Mouse (Mus musculus) urinary bladder, postnatal 10 days (tissue): ENCODE results near the gene Acot4.
"Not testable (repeated sequence)": the region's sequence is repeated elsewhere in the genome, so short reads cannot be mapped to it uniquely, and the experiment has no call there.

ENCODE experiments used
- DNase-seq: peaks from one replicate; pipeline ENCODE4 v3.0.0; 2022; ENCODE audit warnings: low spot score

Acot4 gene

DNA sequence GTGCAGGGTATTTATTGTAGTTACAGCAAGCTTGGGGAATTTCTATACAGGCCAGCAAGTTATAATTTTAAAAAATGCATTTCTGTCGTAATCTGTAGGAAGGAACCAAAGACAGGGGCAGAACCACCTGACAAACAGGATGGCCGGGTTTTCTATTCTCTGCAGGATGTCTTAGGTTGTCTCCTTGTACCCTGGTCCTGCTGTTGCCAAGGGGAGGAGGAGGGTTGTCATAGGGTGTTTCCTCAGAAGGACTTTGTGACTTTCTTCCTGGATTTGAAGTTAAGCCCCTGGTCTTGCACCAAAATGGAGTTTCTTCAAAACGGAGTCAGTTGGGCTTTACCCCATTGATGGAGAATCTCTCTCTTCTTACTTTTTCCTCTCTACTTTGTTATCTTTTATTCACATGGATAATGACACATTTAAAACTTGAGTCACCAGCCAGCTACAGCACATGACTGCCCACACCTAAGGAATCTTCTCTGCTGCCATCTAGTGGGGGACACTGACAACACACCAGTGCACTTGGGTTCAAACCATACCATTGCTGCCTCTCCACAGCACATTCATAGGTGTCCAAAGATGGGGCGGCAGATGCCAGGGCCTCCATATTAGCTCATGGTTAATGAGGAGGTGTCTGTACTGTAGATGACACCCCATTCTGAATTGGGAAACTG, 7.4 kb upstream of the Acot4 start:
- DNase-seq, result peak; percentile 27

GRCm38 (mm10) chr12:84032854-84033253, 5.3 kb upstream of the Acot4 start:
- no peak for DNase-seq

- not testable (repeated sequence) for DNase-seq
Observed at GRCm38 (mm10) chr12:84033302-84033701, 4.9 kb upstream of the Acot4 start.

DNA sequence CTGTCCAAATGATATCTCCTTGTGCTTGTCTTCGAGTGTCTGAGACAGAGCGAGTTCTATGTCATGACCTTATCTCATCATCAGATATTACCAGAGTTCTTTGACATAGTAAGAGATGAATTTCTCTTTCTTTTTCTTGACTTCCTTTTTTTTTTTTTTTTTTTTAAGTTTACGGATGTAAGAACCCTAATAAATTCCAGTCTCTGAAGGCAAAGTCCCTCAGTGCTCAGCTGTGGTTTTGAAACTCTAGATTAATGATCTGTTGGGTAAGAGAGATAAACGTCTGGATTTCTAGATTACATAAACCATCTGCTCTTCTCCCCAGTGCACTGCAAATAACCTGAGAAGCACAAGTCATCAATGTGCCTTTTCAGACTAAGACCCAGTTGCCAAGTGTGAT, 4.1 kb upstream of the Acot4 start:
- DNase-seq, result no peak

DNA sequence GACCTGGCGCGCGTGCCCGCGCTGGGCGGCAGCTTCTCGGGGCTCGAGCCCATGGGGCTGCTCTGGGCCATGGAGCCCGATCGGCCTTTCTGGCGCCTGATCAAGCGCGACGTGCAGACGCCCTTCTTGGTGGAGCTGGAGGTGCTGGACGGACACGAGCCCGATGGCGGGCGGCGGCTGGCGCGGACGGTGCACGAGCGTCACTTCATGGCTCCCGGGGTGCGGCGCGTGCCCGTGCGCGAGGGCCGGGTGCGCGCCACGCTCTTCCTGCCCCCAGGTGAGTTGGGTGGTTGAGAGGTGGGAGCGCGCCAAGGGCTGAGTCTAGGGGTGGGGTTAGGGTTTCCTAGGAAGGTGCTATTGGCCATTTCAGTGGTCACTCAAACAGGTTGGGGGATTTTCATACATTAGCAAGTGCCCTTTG, 522 bp downstream of the Acot4 start, which contains the start of gene Gm49366:
Gene Gm49366, plus strand, starts transcription at position 245 of the 421 bp plus-strand sequence.
- DNase-seq, result not testable (repeated sequence)

- no peak for DNase-seq
Observed at GRCm38 (mm10) chr12:84042248-84042647, 4.1 kb downstream of the Acot4 start.

- DNase-seq, result no peak
Observed at GRCm38 (mm10) chr12:84044045-84044444, 5.9 kb downstream of the Acot4 start.

GRCm38 (mm10) chr12:84046906-84047305, 8.7 kb downstream of the Acot4 start:
- no peak for DNase-seq

DNA sequence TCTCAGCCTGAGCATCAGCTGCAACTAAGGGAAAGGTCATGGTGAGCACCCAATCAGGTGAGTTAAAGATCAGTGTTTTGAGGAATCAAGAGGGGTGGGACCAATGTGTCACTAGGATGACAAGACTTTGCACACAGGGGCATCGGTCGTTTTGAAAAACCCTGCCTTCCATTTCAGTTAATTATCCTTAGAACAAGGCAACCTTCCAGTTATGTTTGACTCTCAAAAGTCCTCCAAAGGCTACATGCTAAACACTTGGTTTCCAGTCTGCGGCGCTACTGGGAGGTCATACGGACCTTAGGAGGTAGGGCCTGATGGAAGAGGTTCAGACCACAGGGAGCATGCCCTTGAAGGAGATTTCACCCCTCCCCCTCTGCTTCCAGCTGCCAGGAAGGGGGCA, 12.6 kb downstream of the Acot4 start:
- DNase-seq, result not testable (repeated sequence)

DNA sequence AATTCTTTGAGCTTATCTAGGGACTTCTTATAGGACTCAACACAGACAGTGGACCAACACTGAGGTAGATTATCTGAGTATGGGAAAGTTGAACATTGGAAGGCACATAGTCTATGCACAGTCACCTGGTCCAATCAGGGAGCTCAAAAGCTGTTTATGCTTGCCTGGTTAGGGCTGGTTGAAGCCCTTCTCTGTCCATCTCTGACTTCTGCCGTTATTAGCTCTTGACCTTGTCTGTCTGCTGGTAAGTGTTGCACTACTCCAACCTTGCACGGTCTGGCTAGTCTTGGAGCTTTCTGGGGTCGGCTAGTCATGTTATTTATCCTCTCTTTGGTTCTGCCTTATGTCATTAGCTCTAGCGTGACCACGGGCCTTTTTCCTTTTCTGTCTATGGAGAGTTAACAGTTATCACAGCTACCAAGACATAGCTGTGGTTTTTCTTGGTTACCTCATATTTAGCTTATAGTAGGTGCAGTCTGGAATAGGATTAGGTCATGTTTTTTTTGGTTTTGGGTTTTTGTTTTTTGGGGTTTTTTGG, 13.8 kb downstream of the Acot4 start, which contains the start of gene Acot3:
Gene Acot3, plus strand, starts transcription at position 208 of the 538 bp plus-strand sequence.
- DNase-seq, result no peak

DNA sequence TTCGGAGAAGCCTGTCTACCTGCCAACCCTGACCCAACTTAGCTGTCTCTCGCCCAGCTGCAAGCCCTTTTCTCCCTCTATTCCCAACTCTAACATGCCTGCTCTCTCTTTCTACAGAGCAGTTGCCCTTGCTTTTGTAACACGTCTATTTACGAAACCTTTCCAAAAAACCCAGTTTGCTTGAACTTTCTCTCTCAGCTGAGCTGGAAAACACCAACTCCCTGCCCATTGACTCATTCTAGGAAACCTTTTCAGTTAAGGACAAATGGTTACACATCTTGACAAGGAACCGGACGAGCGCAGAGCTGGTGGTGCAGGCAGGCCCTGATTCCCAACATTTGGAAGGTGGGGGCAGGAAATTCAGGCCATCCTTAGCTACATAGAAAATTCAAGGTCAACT, 14.4 kb downstream of the Acot4 start:
- no peak for DNase-seq

GRCm38 (mm10) chr12:84053173-84053572, 15.0 kb downstream of the Acot4 start:
- DNase-seq, result no peak

DNA sequence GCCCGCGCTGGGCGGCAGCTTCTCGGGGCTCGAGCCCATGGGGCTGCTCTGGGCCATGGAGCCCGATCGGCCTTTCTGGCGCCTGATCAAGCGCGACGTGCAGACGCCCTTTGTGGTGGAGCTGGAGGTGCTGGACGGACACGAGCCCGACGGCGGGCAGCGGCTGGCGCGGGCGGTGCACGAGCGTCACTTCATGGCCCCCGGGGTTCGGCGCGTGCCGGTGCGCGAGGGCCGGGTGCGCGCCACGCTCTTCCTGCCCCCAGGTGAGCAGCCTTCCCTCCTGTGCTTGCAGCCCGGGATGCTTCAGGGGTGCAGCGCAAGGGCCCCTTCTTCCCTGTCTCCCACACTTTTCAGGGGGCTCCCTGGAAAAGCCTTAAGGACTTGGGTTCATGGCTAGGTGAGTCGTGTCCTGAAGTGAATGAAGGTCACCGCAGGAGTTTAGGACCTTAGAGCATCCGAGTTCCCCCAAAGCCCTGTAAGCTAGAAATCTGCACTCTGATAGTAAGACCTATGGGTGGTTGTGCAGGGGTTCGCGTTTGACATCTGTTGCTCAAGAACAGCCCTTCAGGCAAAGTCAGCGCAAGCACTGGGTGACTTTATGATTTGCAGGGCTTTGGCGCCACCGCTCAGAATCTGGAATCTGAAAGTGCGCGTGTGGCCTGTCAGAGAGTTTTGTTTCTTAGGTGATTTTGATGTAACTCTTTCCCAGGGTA, 15.7 kb downstream of the Acot4 start:
- no peak for DNase-seq

GRCm38 (mm10) chr12:84060946-84061345, 22.8 kb downstream of the Acot4 start:
- no peak for DNase-seq

GRCm38 (mm10) chr12:84062336-84062735, 24.2 kb downstream of the Acot4 start:
- no peak for DNase-seq

- DNase-seq, result no peak
Observed at GRCm38 (mm10) chr12:84063228-84063627, 25.0 kb downstream of the Acot4 start.

- DNase-seq, result no peak
Observed at GRCm38 (mm10) chr12:84063833-84064232, 25.7 kb downstream of the Acot4 start.

DNA sequence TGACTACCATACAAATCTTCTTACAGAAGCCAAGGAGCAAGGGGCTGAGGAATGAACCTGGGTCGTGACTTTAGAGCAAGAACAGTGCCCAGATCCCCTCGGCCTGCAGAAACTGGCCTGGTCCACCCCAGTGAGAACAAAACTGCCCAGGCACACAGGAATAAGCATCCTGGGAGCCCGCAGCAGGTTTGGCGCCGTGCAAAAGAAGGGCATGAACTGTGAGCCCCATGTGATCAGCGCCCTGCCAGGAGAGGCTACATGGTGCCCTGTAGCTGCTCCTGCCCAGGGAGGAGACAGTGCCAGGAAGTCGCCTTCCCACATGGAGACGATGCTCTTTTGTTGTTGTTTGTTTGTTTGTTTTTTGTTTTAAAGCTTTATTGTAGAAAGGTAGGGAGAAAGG, 26.4 kb downstream of the Acot4 start:
- DNase-seq, result no peak

DNA sequence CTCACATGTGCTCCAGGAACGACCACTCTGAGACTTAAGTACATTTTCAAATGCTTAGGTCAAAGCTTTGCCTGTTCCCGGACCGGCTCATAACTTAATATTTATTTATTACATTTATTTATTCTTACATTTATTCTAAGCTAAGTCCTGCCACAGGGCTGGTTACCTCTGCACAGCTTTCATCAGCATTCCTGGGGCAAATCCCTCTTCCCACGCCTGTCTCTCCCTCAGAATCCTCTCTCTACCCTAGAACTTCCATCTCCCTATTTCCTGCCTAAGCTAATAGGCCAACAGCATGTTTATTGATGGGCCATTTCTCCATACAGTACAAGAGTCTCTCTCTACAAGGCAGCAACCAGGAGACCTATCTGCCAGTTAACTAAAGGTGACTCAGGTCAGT, 29.6 kb downstream of the Acot4 start:
- DNase-seq, result no peak

DNA sequence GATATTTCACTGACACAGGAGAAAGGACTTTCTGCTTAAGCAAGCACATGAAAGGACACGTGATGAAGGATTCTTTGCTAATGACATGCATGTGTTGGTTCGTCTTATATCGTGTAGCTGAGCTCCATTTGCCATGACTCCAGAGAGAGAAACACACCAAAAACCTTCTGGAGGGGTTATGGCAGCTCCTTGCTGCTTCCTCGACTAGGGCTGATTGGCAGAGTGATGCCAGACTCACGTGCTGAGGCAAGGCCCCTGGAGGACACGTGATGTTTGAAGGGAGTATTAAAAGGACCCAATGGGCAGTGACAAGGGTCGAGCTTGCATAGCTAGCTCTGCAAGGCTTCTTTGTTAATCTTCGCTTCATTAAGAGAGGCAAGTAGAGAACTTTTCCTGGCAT, 30.1 kb downstream of the Acot4 start:
- no peak for DNase-seq

DNA sequence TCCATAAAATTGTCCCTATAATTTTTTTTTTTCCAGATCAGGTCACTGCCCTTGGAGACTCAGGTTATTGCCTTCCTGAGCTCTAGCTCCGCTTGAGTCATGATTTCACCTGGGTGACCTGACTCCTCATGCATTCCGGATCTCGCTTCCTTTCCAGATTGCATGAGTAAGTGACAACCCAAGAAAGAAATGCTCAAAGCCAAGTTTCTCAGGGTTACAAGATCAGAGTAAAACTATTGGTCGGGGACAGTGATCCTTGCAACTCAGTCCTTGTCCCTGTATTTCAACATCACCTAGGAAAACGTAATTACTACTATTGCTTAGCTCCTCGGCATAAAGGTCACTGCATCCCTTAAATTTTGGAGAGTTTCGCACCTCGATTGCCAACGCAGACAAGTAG, 30.8 kb downstream of the Acot4 start, which contains the start of gene Acot5:
Gene Acot5, plus strand, starts transcription at position 340 of the 400 bp plus-strand sequence.
- no peak for DNase-seq

DNA sequence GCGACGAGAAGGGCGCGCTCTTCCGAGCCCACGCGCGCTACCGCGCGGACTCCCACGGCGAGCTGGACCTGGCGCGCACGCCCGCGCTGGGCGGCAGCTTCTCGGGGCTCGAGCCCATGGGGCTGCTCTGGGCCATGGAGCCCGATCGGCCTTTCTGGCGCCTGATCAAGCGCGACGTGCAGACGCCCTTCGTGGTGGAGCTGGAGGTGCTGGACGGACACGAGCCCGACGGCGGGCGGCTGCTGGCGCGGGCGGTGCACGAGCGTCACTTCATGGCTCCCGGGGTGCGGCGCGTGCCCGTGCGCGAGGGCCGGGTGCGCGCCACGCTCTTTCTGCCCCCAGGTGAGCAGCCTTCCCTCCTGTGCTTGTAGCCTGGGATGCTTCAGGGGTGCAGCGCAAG, 31.4 kb downstream of the Acot4 start:
- DNase-seq, result not testable (repeated sequence)

DNA sequence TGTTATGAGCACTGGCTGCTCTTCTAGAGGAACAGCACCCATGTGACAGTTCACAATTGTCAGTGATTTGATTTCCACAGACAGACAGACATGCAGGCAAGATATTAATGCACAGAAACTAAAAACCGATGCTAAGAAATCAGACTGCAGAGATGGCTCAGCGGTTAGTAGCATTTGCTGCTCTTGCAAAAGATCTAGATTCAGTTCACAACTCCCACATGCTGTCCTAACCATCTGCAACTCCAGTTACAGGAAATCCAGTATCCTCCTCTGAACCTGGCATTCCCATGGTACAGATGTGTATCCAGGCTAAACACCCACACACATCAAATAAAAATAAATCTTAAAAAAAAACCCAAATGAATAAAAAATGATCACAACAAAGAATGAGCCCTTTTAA, 33.5 kb downstream of the Acot4 start:
- no peak for DNase-seq
